Mouse (Mus musculus): ENCODE results near the gene Traf3ip3. TPM values are rescaled to one million over a fixed set of nuclear protein-coding genes. Genes with fewer than 3 reads are reported as not detected.
A peak's percentile ranks its signal among the peaks of the same experiment; 100 is the strongest.

Traf3ip3 gene
- polyA plus RNA-seq, 1 experiment: 62.7 TPM

- Histone ChIP-seq H3K4me1 (ENCODE audit: control insufficient read depth, insufficient read depth, insufficient read length) (no peaks in the 10 kb centered on the region; the same call in 1 of the 2 replicates), H3K27ac (ENCODE audit: insufficient read depth, low read length) (no peak overlapping the region), H3K27me3 (ENCODE audit: control insufficient read depth, insufficient read depth, low read length) (no peaks in the 10 kb centered on the region; the same call in 1 of the 2 replicates), H3K36me3 (ENCODE audit: control insufficient read depth, insufficient read depth, low read length) (no peaks in the 10 kb centered on the region), H3K4me3 (ENCODE audit: extremely low read depth, insufficient read depth, insufficient read length) (no peak overlapping the region)
- 78% methylated on average over 16 of the region's 16 CpGs for WGBS
- no peak for DNase-seq (ENCODE audit: low read depth in 1 of 2, low spot score in 2 of 2)
- no peak for TF ChIP-seq POLR2A (IDR thresholded peaks at IDR 0.05; ENCODE audit: low read depth, low read length)
- no peak for TF ChIP-seq CTCF (IDR thresholded peaks at IDR 0.05; ENCODE audit: extremely low read depth, insufficient read depth, insufficient read length, insufficient replicate concordance)
These were observed 47.9 kb downstream of the Traf3ip3 start for GRCm38 (mm10) chr1:193153561-193153960.

GRCm38 (mm10) chr1:193152872-193153271 is 48.6 kb downstream of the Traf3ip3 start, which contains the start of gene Irf6:
Gene Irf6, plus strand, starts transcription at chr1:193153111.
- Histone ChIP-seq H3K4me3 (ENCODE audit: extremely low read depth, insufficient read depth, insufficient read length) (peak within 1 kb of the TSS; percentile 44; the same call in 1 of the 2 replicates), H3K4me1 (ENCODE audit: control insufficient read depth, insufficient read depth, insufficient read length) (no peaks in the 10 kb centered on the region; the same call in 1 of the 2 replicates), H3K36me3 (ENCODE audit: control insufficient read depth, insufficient read depth, low read length) (no peaks in the 10 kb centered on the region), H3K27ac (ENCODE audit: insufficient read depth, low read length) (no peak within 1 kb of the TSS), H3K27me3 (ENCODE audit: control insufficient read depth, insufficient read depth, low read length) (no peaks in the 10 kb centered on the region; the same call in 1 of the 2 replicates)
- peak in 1 of 2 experiments; percentile 37 for DNase-seq (ENCODE audit: low read depth in 1 of 2, low spot score in 2 of 2)
- no peak for TF ChIP-seq CTCF (IDR thresholded peaks at IDR 0.05; ENCODE audit: extremely low read depth, insufficient read depth, insufficient read length, insufficient replicate concordance)
- no peak for TF ChIP-seq POLR2A (IDR thresholded peaks at IDR 0.05; ENCODE audit: low read depth, low read length)
- WGBS: 9% methylated on average over 30 of the region's 30 CpGs

DNA sequence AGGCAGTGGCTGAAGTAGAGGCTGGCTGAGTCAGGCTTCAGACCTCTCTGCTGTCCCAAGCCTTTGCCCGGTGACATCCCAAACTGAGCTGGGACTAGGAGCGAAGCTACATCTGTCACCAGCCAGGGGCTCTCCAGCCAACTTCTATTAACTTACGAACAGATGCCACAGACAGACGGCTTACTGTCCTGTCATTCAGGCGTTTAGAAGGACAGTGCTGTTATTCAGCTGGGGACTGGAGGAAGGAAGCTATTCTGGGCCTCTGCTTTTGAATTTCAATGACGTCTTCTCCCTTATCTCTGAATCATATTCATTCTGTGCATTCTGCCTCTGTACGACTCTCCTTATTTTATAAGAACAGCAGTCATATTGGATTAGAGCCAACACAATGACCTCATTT is 50.4 kb downstream of the Traf3ip3 start:
- no peak for DNase-seq (ENCODE audit: low read depth in 1 of 2, low spot score in 2 of 2)
- no peak for TF ChIP-seq POLR2A (IDR thresholded peaks at IDR 0.05; ENCODE audit: low read depth, low read length)
- TF ChIP-seq CTCF (IDR thresholded peaks at IDR 0.05; ENCODE audit: extremely low read depth, insufficient read depth, insufficient read length, insufficient replicate concordance): no peak
- Histone ChIP-seq H3K27ac (ENCODE audit: insufficient read depth, low read length) (no peak overlapping the region), H3K36me3 (ENCODE audit: control insufficient read depth, insufficient read depth, low read length) (no peaks in the 10 kb centered on the region), H3K4me1 (ENCODE audit: control insufficient read depth, insufficient read depth, insufficient read length) (no peaks in the 10 kb centered on the region; the same call in 1 of the 2 replicates), H3K27me3 (ENCODE audit: control insufficient read depth, insufficient read depth, low read length) (no peaks in the 10 kb centered on the region; the same call in 1 of the 2 replicates), H3K4me3 (ENCODE audit: extremely low read depth, insufficient read depth, insufficient read length) (no peak overlapping the region)
- 71% methylated on average over 7 of the region's 7 CpGs for WGBS

- no peaks in the 10 kb centered on the region for H3K36me3 ChIP-seq (ENCODE audit: control insufficient read depth, insufficient read depth, low read length)
- H3K4me1 ChIP-seq (ENCODE audit: control insufficient read depth, insufficient read depth, insufficient read length): no peaks in the 10 kb centered on the region; the same call in 1 of the 2 replicates
- no peaks in the 10 kb centered on the region; the same call in 1 of the 2 replicates for H3K27me3 ChIP-seq (ENCODE audit: control insufficient read depth, insufficient read depth, low read length)
- 78% methylated on average over 3 of the region's 3 CpGs for WGBS
- TF ChIP-seq CTCF (IDR thresholded peaks at IDR 0.05; ENCODE audit: extremely low read depth, insufficient read depth, insufficient read length, insufficient replicate concordance): no peak
- no peak for TF ChIP-seq POLR2A (IDR thresholded peaks at IDR 0.05; ENCODE audit: low read depth, low read length)
- no peak overlapping the region for H3K4me3 ChIP-seq (ENCODE audit: extremely low read depth, insufficient read depth, insufficient read length)
- H3K27ac ChIP-seq (ENCODE audit: insufficient read depth, low read length): no peak overlapping the region
- no peak for DNase-seq (ENCODE audit: low read depth in 1 of 2, low spot score in 2 of 2)
These were observed 52.3 kb downstream of the Traf3ip3 start for GRCm38 (mm10) chr1:193149231-193149630.

DNA sequence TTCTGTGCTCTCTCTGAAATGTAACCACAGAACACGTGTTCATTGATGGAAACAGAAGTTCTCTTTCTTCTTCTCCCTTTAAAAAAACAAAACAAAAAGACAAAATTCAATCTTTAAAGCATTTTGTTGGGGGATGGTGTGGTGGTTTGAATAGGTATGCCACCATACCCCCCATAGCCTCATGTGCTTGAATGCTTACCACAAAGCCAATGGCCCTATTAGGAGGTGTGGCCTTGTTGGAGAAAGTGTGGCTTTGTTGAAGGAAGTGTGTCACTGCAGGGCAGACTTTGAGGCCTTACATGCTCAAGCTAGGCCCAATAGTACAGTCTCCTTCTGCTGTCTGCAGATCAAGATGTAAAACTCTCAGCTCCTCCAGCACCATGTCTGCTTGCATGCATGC is 55.1 kb downstream of the Traf3ip3 start:
- TF ChIP-seq CTCF (IDR thresholded peaks at IDR 0.05; ENCODE audit: extremely low read depth, insufficient read depth, insufficient read length, insufficient replicate concordance) (no peak), POLR2A (IDR thresholded peaks at IDR 0.05; ENCODE audit: low read depth, low read length) (no peak)
- Histone ChIP-seq H3K4me3 (ENCODE audit: extremely low read depth, insufficient read depth, insufficient read length) (no peak overlapping the region), H3K4me1 (ENCODE audit: control insufficient read depth, insufficient read depth, insufficient read length) (no peaks in the 10 kb centered on the region), H3K27me3 (ENCODE audit: control insufficient read depth, insufficient read depth, low read length) (no peaks in the 10 kb centered on the region), H3K27ac (ENCODE audit: insufficient read depth, low read length) (no peak overlapping the region), H3K36me3 (ENCODE audit: control insufficient read depth, insufficient read depth, low read length) (no peaks in the 10 kb centered on the region)
- DNase-seq (ENCODE audit: low read depth in 1 of 2, low spot score in 2 of 2): no peak
- WGBS: 3% methylated on average over 1 of the region's 1 CpGs

- WGBS: 62% methylated on average over 4 of the region's 4 CpGs
- Histone ChIP-seq H3K4me3 (ENCODE audit: extremely low read depth, insufficient read depth, insufficient read length) (no peak overlapping the region), H3K27me3 (ENCODE audit: control insufficient read depth, insufficient read depth, low read length) (no peaks in the 10 kb centered on the region), H3K36me3 (ENCODE audit: control insufficient read depth, insufficient read depth, low read length) (no peaks in the 10 kb centered on the region), H3K27ac (ENCODE audit: insufficient read depth, low read length) (no peak overlapping the region), H3K4me1 (ENCODE audit: control insufficient read depth, insufficient read depth, insufficient read length) (no peaks in the 10 kb centered on the region)
- DNase-seq (ENCODE audit: low read depth in 1 of 2, low spot score in 2 of 2): no peak
- TF ChIP-seq POLR2A (IDR thresholded peaks at IDR 0.05; ENCODE audit: low read depth, low read length) (no peak), CTCF (IDR thresholded peaks at IDR 0.05; ENCODE audit: extremely low read depth, insufficient read depth, insufficient read length, insufficient replicate concordance) (no peak)
These were observed 56.4 kb downstream of the Traf3ip3 start for GRCm38 (mm10) chr1:193145101-193145500.

DNA sequence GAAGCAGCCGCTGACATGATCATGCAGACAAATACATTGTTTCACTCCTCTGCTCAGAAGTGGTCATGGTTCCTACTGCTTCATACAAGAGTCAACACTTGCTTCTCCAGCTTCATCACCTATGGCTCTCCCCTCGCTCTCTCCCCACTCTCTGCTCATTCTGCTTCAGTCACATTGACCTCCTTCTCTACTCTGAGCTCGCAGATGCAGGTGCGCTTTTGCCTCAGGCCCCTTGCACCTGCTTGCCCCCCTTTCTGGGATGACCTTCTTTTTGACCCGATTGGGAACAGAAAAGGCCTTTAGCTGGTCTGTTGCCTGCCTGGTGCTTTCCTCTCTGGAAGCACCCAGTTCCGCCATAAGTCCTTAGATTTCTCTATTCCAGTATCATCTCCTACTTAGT is 57.0 kb downstream of the Traf3ip3 start:
- no peak for DNase-seq (ENCODE audit: low read depth in 1 of 2, low spot score in 2 of 2)
- 91% methylated on average over 6 of the region's 6 CpGs for WGBS
- H3K4me3 ChIP-seq (ENCODE audit: extremely low read depth, insufficient read depth, insufficient read length): no peak overlapping the region

More for the DNA sequence above, 57.0 kb downstream of the Traf3ip3 start:
- no peak overlapping the region for H3K27ac ChIP-seq (ENCODE audit: insufficient read depth, low read length)
- H3K36me3 ChIP-seq (ENCODE audit: control insufficient read depth, insufficient read depth, low read length): no peaks in the 10 kb centered on the region
- no peaks in the 10 kb centered on the region for H3K4me1 ChIP-seq (ENCODE audit: control insufficient read depth, insufficient read depth, insufficient read length)
- no peaks in the 10 kb centered on the region for H3K27me3 ChIP-seq (ENCODE audit: control insufficient read depth, insufficient read depth, low read length)
- TF ChIP-seq POLR2A (IDR thresholded peaks at IDR 0.05; ENCODE audit: low read depth, low read length): no peak
- TF ChIP-seq CTCF (IDR thresholded peaks at IDR 0.05; ENCODE audit: extremely low read depth, insufficient read depth, insufficient read length, insufficient replicate concordance): no peak

Measured in spleen, adult 2 months (tissue).